In the genomic region with DNA sequence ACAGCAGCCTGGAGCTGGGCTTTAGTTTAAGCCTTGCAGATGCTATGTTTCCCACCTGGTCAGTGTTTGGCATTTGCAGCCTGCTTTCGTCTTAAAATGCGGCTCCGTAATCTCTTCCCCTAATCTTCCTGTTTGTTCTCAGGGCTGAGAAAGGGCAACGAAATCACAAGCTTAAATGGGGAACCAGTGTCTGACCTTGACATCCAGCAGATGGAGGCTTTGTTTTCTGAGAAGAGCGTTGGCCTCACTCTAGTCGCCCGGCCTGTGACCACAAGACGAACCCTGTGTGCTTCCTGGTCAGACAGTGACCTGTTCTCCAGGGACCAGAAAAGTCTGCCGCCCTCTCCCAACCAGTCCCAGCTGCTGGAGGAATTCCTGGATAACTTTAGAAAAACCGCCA, we compare ENCODE assay signal across 18 mouse cellular contexts.
DNase-seq lines count a peak whose midpoint lies in the region; ATAC-seq and TF ChIP-seq lines count a peak whose summit lies in the region.
"Had no signal": no experiment of that assay in that cellular context is flagged by ENCODE, and none has a peak within 500 bp of the region (broad histone marks: within the 10 kb centered on the region; RNA-seq: fewer than 3 reads in every experiment).

No protein-coding gene starts in this region.

- H3K4me3 ChIP-seq in kidney, embryonic 16.5 days (ENCODE audit: low read length): no peak overlapping the region
- no peak overlapping the region for H3K4me3 ChIP-seq in spleen, adult 2 months (ENCODE audit: extremely low read depth, insufficient read depth, insufficient read length)
- H3K4me3 ChIP-seq: erythroblast, embryonic 14.5 days; heart, embryonic 10.5 days; midbrain, embryonic 13.5 days; neural tube, embryonic 12.5 days had no signal

- no peak for TF ChIP-seq POLR2A in spleen, adult 2 months (IDR thresholded peaks at IDR 0.05; ENCODE audit: low read depth, low read length)

- peaks cover 5% of the 10 kb centered on the region; the same call in 1 of the 2 replicates for H3K4me1 ChIP-seq in kidney, embryonic 16.5 days (ENCODE audit: insufficient read depth, low read length)
- no peaks in the 10 kb centered on the region for H3K4me1 ChIP-seq in spleen, adult 2 months (ENCODE audit: control insufficient read depth, insufficient read depth, insufficient read length)
- H3K4me1 ChIP-seq: neural tube, embryonic 12.5 days had no signal

- no peak for ATAC-seq in kidney, embryonic 16.5 days (ENCODE audit: low FRiP score, low TSS enrichment)
- ATAC-seq in granulocyte monocyte progenitor cell, adult 5-6 weeks (replicated peaks; ENCODE audit: poor library complexity, severe bottlenecking): peak; percentile 54
- ATAC-seq in frontal cortex, adult (ENCODE audit: low TSS enrichment): no peak
- ATAC-seq: CD4-positive, CD25-positive, alpha-beta regulatory T cell, adult 4 months; forebrain, embryonic 16.5 days; hindbrain, postnatal 0 days; midbrain, embryonic 13.5 days had no signal

- TF ChIP-seq CTCF in spleen, adult 2 months (IDR thresholded peaks at IDR 0.05; ENCODE audit: extremely low read depth, insufficient read depth, insufficient read length, insufficient replicate concordance): no peak

- no peaks in the 10 kb centered on the region for H3K9me3 ChIP-seq in kidney, embryonic 16.5 days (ENCODE audit: low read length)
- H3K9me3 ChIP-seq: heart, embryonic 10.5 days; midbrain, embryonic 13.5 days; neural tube, embryonic 12.5 days had no signal

- H3K4me2 ChIP-seq in kidney, embryonic 16.5 days (replicated peaks; ENCODE audit: low read depth, low read length): no peak overlapping the region
- H3K4me2 ChIP-seq: midbrain, embryonic 13.5 days; neural tube, embryonic 12.5 days had no signal

- H3K27ac ChIP-seq in kidney, embryonic 16.5 days (ENCODE audit: low read length): no peak overlapping the region
- H3K27ac ChIP-seq in spleen, adult 2 months (ENCODE audit: insufficient read depth, low read length): peak overlapping the region; percentile 28; the same call in 1 of the 2 replicates
- H3K27ac ChIP-seq: heart, embryonic 10.5 days; hindbrain, postnatal 0 days; midbrain, embryonic 13.5 days; neural tube, embryonic 12.5 days had no signal

- WGBS in kidney, embryonic 16.5 days: 38% methylated on average over 10 of the region's 10 CpGs
- WGBS in spleen, adult 2 months: 37% methylated on average over 10 of the region's 10 CpGs

- no peak overlapping the region; the same call in 1 of the 2 replicates for H3K9ac ChIP-seq in kidney, embryonic 16.5 days (replicated peaks; ENCODE audit: low read length)
- H3K9ac ChIP-seq: midbrain, embryonic 13.5 days; neural tube, embryonic 12.5 days had no signal

- no peaks in the 10 kb centered on the region for H3K36me3 ChIP-seq in kidney, embryonic 16.5 days (ENCODE audit: insufficient read depth, low read length)
- no peaks in the 10 kb centered on the region for H3K36me3 ChIP-seq in spleen, adult 2 months (ENCODE audit: control insufficient read depth, insufficient read depth, low read length)
- H3K36me3 ChIP-seq: heart, embryonic 10.5 days; midbrain, embryonic 13.5 days; neural tube, embryonic 12.5 days had no signal

- peak; percentile 35 for DNase-seq in kidney, postnatal 10 days
- no peak for DNase-seq in spleen, adult 2 months (ENCODE audit: low read depth in 1 of 2, low spot score in 2 of 2)
- DNase-seq in spleen, postnatal 14 days (ENCODE audit: low spot score in 2 of 2): no peak
- no peak for DNase-seq in thymus, postnatal 36 days
- DNase-seq: cerebellum, adult 18-20 months; heart, postnatal 14 days; lung, postnatal 10 days; thymus, adult 2 months had no signal

- H3K27me3 ChIP-seq in kidney, embryonic 16.5 days (ENCODE audit: insufficient read depth, low read length): no peaks in the 10 kb centered on the region
- no peaks in the 10 kb centered on the region for H3K27me3 ChIP-seq in spleen, adult 2 months (ENCODE audit: control insufficient read depth, insufficient read depth, low read length)
- H3K27me3 ChIP-seq: midbrain, embryonic 13.5 days; neural tube, embryonic 12.5 days had no signal
